Mouse (Mus musculus) liver, adult 2 months (tissue): ENCODE results near the gene Ppp1r21.

ENCODE experiments used
- CTCF ChIP-seq: fragments of 200-500 bp; IDR thresholded peaks from 2 replicates; pipeline ENCODE4 v1.5.1; 2011; ENCODE audit warnings: low read depth, low read length, control low read depth
- POLR2A ChIP-seq: fragments of 200-500 bp; IDR thresholded peaks from 2 replicates; pipeline ENCODE4 v1.6.1; 2011; ENCODE audit warnings: low read length, control low read depth; ENCODE audit not compliant: insufficient read depth; ENCODE audit errors: extremely low read depth

- no peak for TF ChIP-seq CTCF
- TF ChIP-seq POLR2A: no peak
Measured at GRCm38 (mm10) chr17:88580556-88580955, 50.6 kb downstream of the Ppp1r21 start.
